8 mouse cellular contexts compared by ENCODE assay signal in the genomic region with DNA sequence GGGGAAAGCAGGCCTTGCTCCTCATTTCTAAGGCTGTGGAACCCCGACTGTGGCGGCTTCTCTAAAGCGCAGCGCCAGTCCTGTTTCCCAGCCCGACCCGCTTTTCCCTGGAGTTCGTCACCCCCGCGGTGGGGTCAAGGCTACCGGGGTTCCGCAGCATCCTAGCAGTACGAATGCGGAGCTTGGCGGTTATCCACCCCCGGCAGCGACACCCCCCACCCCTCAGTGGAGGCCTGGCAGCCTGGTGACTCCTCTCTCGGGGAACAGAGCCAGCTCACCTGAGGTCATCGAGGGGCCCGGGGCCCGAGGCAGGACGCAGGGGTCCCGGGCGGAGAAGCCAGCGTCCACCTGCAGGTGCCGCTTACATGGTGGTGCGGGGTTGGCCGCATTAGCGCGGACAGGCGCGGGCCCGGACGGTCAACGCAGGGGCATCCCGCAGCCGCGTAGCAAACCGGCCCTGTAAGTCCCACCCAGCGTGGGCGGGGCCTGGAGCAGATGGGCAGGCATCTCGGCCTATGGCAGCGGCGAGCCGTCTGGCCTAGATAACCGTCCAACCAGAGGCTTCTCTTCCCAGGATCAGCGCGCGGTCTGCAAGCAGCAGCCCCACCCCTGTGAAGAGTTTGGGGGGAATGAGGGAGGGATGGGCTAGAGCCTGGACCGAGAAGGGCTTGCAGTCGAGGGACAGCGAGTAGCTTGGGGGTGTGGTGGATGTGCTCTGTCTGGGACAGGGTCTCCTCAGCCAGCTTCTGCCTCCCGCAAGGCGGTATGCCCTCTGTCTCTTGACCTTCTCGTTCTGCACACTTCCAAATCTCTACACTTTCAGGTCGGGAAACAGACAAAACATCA. TPM values are rescaled to one million over a fixed set of nuclear protein-coding genes. Genes with fewer than 3 reads are reported as not detected.
DNase-seq lines count a peak whose midpoint lies in the region; ATAC-seq and TF ChIP-seq lines count a peak whose summit lies in the region.

TSS of gene Abhd8 (minus strand) at position 468 of the 846 bp plus-strand sequence.

- H3K4me1 ChIP-seq in hindbrain, postnatal 0 days (ENCODE audit: insufficient read depth, low read length) = peaks cover 10% of the 10 kb centered on the region; the same call in 1 of the 2 replicates
- peaks cover 48% of the 10 kb centered on the region for H3K4me1 ChIP-seq in megakaryocyte, embryonic 14.5 days

- no peak for TF ChIP-seq CTCF in gastrocnemius, adult 2 months (IDR thresholded peaks at IDR 0.05)
- TF ChIP-seq CTCF in hindbrain, postnatal 0 days (IDR thresholded peaks at IDR 0.05; ENCODE audit: low read depth) = no peak

- peaks cover 18% of the 10 kb centered on the region for H3K36me3 ChIP-seq in hindbrain, postnatal 0 days (ENCODE audit: insufficient read depth, low read length)
- H3K36me3 ChIP-seq in megakaryocyte, embryonic 14.5 days (replicated peaks; ENCODE audit: low read length) = peaks cover 47% of the 10 kb centered on the region

- H3K4me3 ChIP-seq in gastrocnemius, adult 2 months = peak within 1 kb of the TSS; percentile 83
- peak within 1 kb of the TSS; percentile 88 for H3K4me3 ChIP-seq in hindbrain, postnatal 0 days (ENCODE audit: low read length)
- peak within 1 kb of the TSS; percentile 96 for H3K4me3 ChIP-seq in megakaryocyte, embryonic 14.5 days (replicated peaks)

- intact Hi-C loops in gastrocnemius, adult 2 months (cut with DNase I) = loop anchor here (2.0 kb wide), 1 partner anchor 21 kb away; no protein-coding TSS in a partner anchor

- H3K9me3 ChIP-seq in hindbrain, postnatal 0 days (ENCODE audit: low read length) = no peaks in the 10 kb centered on the region
- H3K9me3 ChIP-seq in megakaryocyte, embryonic 14.5 days = no peaks in the 10 kb centered on the region

- H3K4me2 ChIP-seq in hindbrain, postnatal 0 days (ENCODE audit: low read depth, low read length) = peak within 1 kb of the TSS; percentile 61

- H3K27ac ChIP-seq in gastrocnemius, adult 2 months = peak within 1 kb of the TSS; percentile 95
- peak within 1 kb of the TSS; percentile 92 for H3K27ac ChIP-seq in hindbrain, postnatal 0 days

- DNase-seq in WW6 (ENCODE audit: low read depth, low spot score) = peak; percentile 84
- DNase-seq in cerebellum, postnatal 4 days (ENCODE audit: low spot score in 2 of 2) = peak; percentile 95 to 99
- peak; percentile 98 for DNase-seq in gastrocnemius, adult 2 months
- DNase-seq in hindbrain, postnatal 0 days (ENCODE audit: low spot score) = peak; percentile 97
- DNase-seq in left cerebral cortex, adult 8-10 months (ENCODE audit: low spot score in 2 of 2) = peak; percentile 97 to 98
- DNase-seq in right cerebral cortex, postnatal 10 days (ENCODE audit: low spot score in 2 of 2) = peak; percentile 99
- peak; percentile 97 for DNase-seq in urinary bladder, postnatal 25 days (ENCODE audit: low spot score)

- no peaks in the 10 kb centered on the region for H3K27me3 ChIP-seq in hindbrain, postnatal 0 days (ENCODE audit: insufficient read depth, low read length)
- H3K27me3 ChIP-seq in megakaryocyte, embryonic 14.5 days (replicated peaks) = no peaks in the 10 kb centered on the region

- ATAC-seq in hindbrain, postnatal 0 days = peak; percentile 82

- peak within 1 kb of the TSS; percentile 89 for H3K9ac ChIP-seq in hindbrain, postnatal 0 days (replicated peaks; ENCODE audit: low read length)

- WGBS in hindbrain, postnatal 0 days = under 1% methylated on average over 55 of the region's 55 CpGs

RNA-seq across cellular contexts. Expression of gene Abhd8, which starts in this region (rescaled TPM):
- total RNA-seq in gastrocnemius, adult 2 months (2021) = 10 to 100 TPM; 22.5 to 24.9 TPM
- total RNA-seq in hindbrain, postnatal 0 days (2014; rRNA removed) = 325 and 330 TPM in 2 replicates
- 190 and 195 TPM in 2 replicates for polyA plus RNA-seq in hindbrain, postnatal 0 days (2015; fragmentation: Nextera tagmentation; extraction: Ambion mirVana)
- 100 to 1,000 TPM; 255 to 290 (median 264) TPM for total RNA-seq in left cerebral cortex, adult 8-10 months (2022)
- 8.9 and 22.6 TPM in 2 replicates for polyA plus RNA-seq in megakaryocyte, embryonic 14.5 days (2012; ENCODE audit: insufficient read depth, low replicate concordance)

Comparison
In these comparisons a context has a peak if more than half of its experiments do, and no peak if none do; other contexts are left out.
1. Peak in every context shown above with its lines: DNase-seq, ATAC-seq, H3K4me3 ChIP-seq and H3K27ac ChIP-seq.
2. RNA of gene Abhd8 (total RNA-seq): 325 to 330 TPM in hindbrain, postnatal 0 days and 255 to 290 TPM in left cerebral cortex, adult 8-10 months; 22.5 to 24.9 TPM in gastrocnemius, adult 2 months; every median in the first group is over 4 times any median in the second.